Mouse (Mus musculus) MEL (cell line): ENCODE measurements around the gene Spag16. TPM values are rescaled to one million over a fixed set of nuclear protein-coding genes. Genes with fewer than 3 reads are reported as not detected.

Experiments used
- DNase-seq: peaks from one replicate; pipeline ENCODE4 v3.0.0; 2011; ENCODE audit warnings: low read depth, low spot score
- H3K27ac ChIP-seq: 2 replicates; pipeline ENCODE4 v1.5.1; 2012; ENCODE audit warnings: low read depth, mild to moderate bottlenecking, control low read depth, low read length, moderate library complexity; ENCODE audit not compliant: control insufficient read depth
- H3K27me3 ChIP-seq, 2 experiments: fragments of 150-350 bp in 1 of 2; sonication (generic) in 1 of 2; 2 replicates each; pipeline ENCODE4 v1.6.1; 2012; ENCODE audit warnings: low read length in 2 of 2, mild to moderate bottlenecking in 2 of 2, improper control_type of control experiment in 1 of 2, moderate library complexity in 1 of 2; ENCODE audit not compliant: insufficient read depth in 2 of 2, control insufficient read depth in 1 of 2
- H3K36me3 ChIP-seq, 2 experiments: 2 replicates each; pipeline ENCODE4 v1.6.1; 2012 to 2014; ENCODE audit warnings: low read length in 2 of 2, improper control_type of control experiment in 1 of 2, inconsistent platforms in 1 of 2, mild to moderate bottlenecking in 1 of 2; ENCODE audit not compliant: insufficient read depth in 2 of 2, control insufficient read depth in 1 of 2
- H3K4me1 ChIP-seq, 2 experiments: fragments of 150-350 bp in 1 of 2; sonication (generic) in 1 of 2; 2 replicates each; pipeline ENCODE4 v1.6.1; 2012; ENCODE audit warnings: low read length in 2 of 2, improper control_type of control experiment in 1 of 2, mild to moderate bottlenecking in 1 of 2; ENCODE audit not compliant: insufficient read depth in 2 of 2, control insufficient read depth in 1 of 2
- H3K4me3 ChIP-seq, 2 experiments: fragments of 150-350 bp in 1 of 2; sonication (generic) in 1 of 2; 2 replicates each; pipeline ENCODE4 v1.5.1; 2012; ENCODE audit warnings: low read depth in 2 of 2, low read length in 2 of 2, mild to moderate bottlenecking in 2 of 2, moderate library complexity in 2 of 2, control low read depth in 1 of 2, improper control_type of control experiment in 1 of 2; ENCODE audit not compliant: control insufficient read depth in 1 of 2, insufficient read depth in 1 of 2
- H3K79me2 ChIP-seq: 2 replicates; pipeline ENCODE4 v1.6.1; 2012; ENCODE audit warnings: mild to moderate bottlenecking, low read length, moderate library complexity; ENCODE audit not compliant: control insufficient read depth, poor library complexity, insufficient read depth
- H3K9ac ChIP-seq: 2 replicates; pipeline ENCODE4 v1.6.1; 2012; ENCODE audit warnings: low read depth, mild to moderate bottlenecking, control low read depth, low read length, moderate library complexity; ENCODE audit not compliant: control insufficient read depth, poor library complexity, severe bottlenecking
- H3K9me3 ChIP-seq: fragments of 150-350 bp; sonication (generic); replicated peaks from 2 replicates; pipeline ENCODE4 v1.6.1; 2012; ENCODE audit warnings: mild to moderate bottlenecking, low read length, improper control_type of control experiment, moderate library complexity; ENCODE audit not compliant: insufficient read depth
- CHD1 ChIP-seq: IDR thresholded peaks from 2 replicates; pipeline ENCODE4 v1.6.1; 2012; ENCODE audit warnings: low read depth, mild to moderate bottlenecking, inconsistent platforms, low read length, improper control_type of control experiment
- CHD2 ChIP-seq: IDR thresholded peaks from 2 replicates; pipeline ENCODE4 v1.6.1; 2011; ENCODE audit warnings: low read length, improper control_type of control experiment
- CTCF ChIP-seq, 3 experiments: IDR thresholded peaks in 2 of 3; conservative IDR thresholded peaks in 1 of 3; 2 replicates each; pipeline ENCODE4 v1.5.1; 2011 to 2012; ENCODE audit warnings: low read length in 3 of 3, low read depth in 2 of 3, mild to moderate bottlenecking in 2 of 3, improper control_type of control experiment in 1 of 3, inconsistent platforms in 1 of 3, mixed read lengths in 1 of 3, moderate library complexity in 1 of 3; ENCODE audit not compliant: control insufficient read depth in 1 of 3, insufficient read depth in 1 of 3, poor library complexity in 1 of 3, severe bottlenecking in 1 of 3
- ELF1 ChIP-seq: IDR thresholded peaks from 2 replicates; pipeline ENCODE4 v1.6.1; 2014; ENCODE audit warnings: low read depth, mild to moderate bottlenecking, inconsistent platforms, low read length, improper control_type of control experiment, moderate library complexity
- EP300 ChIP-seq, 2 experiments: IDR thresholded peaks; 2 replicates each; pipeline ENCODE4 v1.6.1; 2011; ENCODE audit warnings: improper control_type of control experiment in 2 of 2, low read length in 2 of 2, low read depth in 1 of 2, mild to moderate bottlenecking in 1 of 2
- ETS1 ChIP-seq: IDR thresholded peaks from 2 replicates; pipeline ENCODE4 v1.6.1; 2012; ENCODE audit warnings: low read depth, mild to moderate bottlenecking, inconsistent platforms, low read length, improper control_type of control experiment, moderate library complexity
- KAT2A ChIP-seq: conservative IDR thresholded peaks from 2 replicates; pipeline ENCODE4 v1.6.1; 2012; ENCODE audit warnings: low read depth, low read length, improper control_type of control experiment, inconsistent platforms
- MAX ChIP-seq: IDR thresholded peaks from 2 replicates; pipeline ENCODE4 v1.6.1; 2011; ENCODE audit warnings: low read length, improper control_type of control experiment
- MAZ ChIP-seq: IDR thresholded peaks from 2 replicates; pipeline ENCODE4 v1.6.1; 2012; ENCODE audit warnings: low read depth, mild to moderate bottlenecking, inconsistent platforms, low read length, improper control_type of control experiment
- MXI1 ChIP-seq: IDR thresholded peaks from 2 replicates; pipeline ENCODE4 v1.6.1; 2011; ENCODE audit warnings: mild to moderate bottlenecking, low read depth, low read length, improper control_type of control experiment
- MYB ChIP-seq: IDR thresholded peaks from 2 replicates; pipeline ENCODE4 v1.6.1; 2011; ENCODE audit warnings: mild to moderate bottlenecking, low read depth, low read length, improper control_type of control experiment
- MYC ChIP-seq: IDR thresholded peaks from 2 replicates; pipeline ENCODE4 v1.6.1; 2011; ENCODE audit warnings: low read depth, mild to moderate bottlenecking, low read length, improper control_type of control experiment, moderate library complexity
- POLR2A ChIP-seq, 2 experiments: IDR thresholded peaks; 2 replicates each; pipeline ENCODE4 v1.6.1; 2011 to 2012; ENCODE audit warnings: low read length in 2 of 2, mild to moderate bottlenecking in 2 of 2, control low read depth in 1 of 2, improper control_type of control experiment in 1 of 2, low read depth in 1 of 2, moderate library complexity in 1 of 2; ENCODE audit not compliant: control insufficient read depth in 1 of 2, insufficient read depth in 1 of 2, poor library complexity in 1 of 2
- POLR2AphosphoS2 ChIP-seq: IDR thresholded peaks from 2 replicates; pipeline ENCODE4 v1.6.1; 2011; ENCODE audit warnings: low read length, improper control_type of control experiment
- POLR2AphosphoS5 ChIP-seq: IDR thresholded peaks from 2 replicates; pipeline ENCODE4 v1.6.1; 2012; ENCODE audit warnings: low read depth, borderline replicate concordance, mild to moderate bottlenecking, inconsistent platforms, low read length, moderate library complexity, mixed read lengths
- RAD21 ChIP-seq: IDR thresholded peaks from 2 replicates; pipeline ENCODE4 v1.6.1; 2011; ENCODE audit warnings: mild to moderate bottlenecking, low read depth, low read length, improper control_type of control experiment
- SIN3A ChIP-seq: IDR thresholded peaks from 2 replicates; pipeline ENCODE4 v1.6.1; 2012; ENCODE audit warnings: low read length, improper control_type of control experiment, inconsistent platforms
- UBTF ChIP-seq: IDR thresholded peaks from 2 replicates; pipeline ENCODE4 v1.6.1; 2012; ENCODE audit warnings: low read depth, mild to moderate bottlenecking, inconsistent platforms, low read length, improper control_type of control experiment, moderate library complexity, borderline replicate concordance; ENCODE audit not compliant: insufficient read depth
- USF1 ChIP-seq: IDR thresholded peaks from 2 replicates; pipeline ENCODE4 v1.6.1; 2014; ENCODE audit warnings: low read depth, mild to moderate bottlenecking, inconsistent platforms, low read length, improper control_type of control experiment, moderate library complexity
- USF2 ChIP-seq, 2 experiments: IDR thresholded peaks; 2 replicates each; pipeline ENCODE4 v1.6.1; 2011 to 2012; ENCODE audit warnings: improper control_type of control experiment in 2 of 2, low read length in 2 of 2, borderline replicate concordance in 1 of 2, inconsistent platforms in 1 of 2, low read depth in 1 of 2, mild to moderate bottlenecking in 1 of 2; ENCODE audit not compliant: insufficient read depth in 1 of 2
- ZKSCAN1 ChIP-seq: IDR thresholded peaks from 2 replicates; pipeline ENCODE4 v1.6.1; 2012; ENCODE audit warnings: low read depth, mild to moderate bottlenecking, inconsistent platforms, low read length, improper control_type of control experiment, moderate library complexity
- ZMIZ1 ChIP-seq: IDR thresholded peaks from 2 replicates; pipeline ENCODE4 v1.6.1; 2012; ENCODE audit warnings: low read depth, mild to moderate bottlenecking, inconsistent platforms, low read length, improper control_type of control experiment, moderate library complexity
- ZNF384 ChIP-seq: IDR thresholded peaks from 2 replicates; pipeline ENCODE4 v1.6.1; 2012; ENCODE audit warnings: low read depth, mild to moderate bottlenecking, inconsistent platforms, low read length, improper control_type of control experiment
- polyA plus RNA-seq, 2 experiments: library from polyadenylated mRNA; stranded (reverse) in 1 of 2; unstranded in 1 of 2; fragments of >175 nt in 1 of 2; fragments of >200 nt in 1 of 2; gene quantifications; 2 replicates each; pipeline versions ENCODE4 v1.2.1 to v1.2.4; 2012; ENCODE audit warnings: low replicate concordance in 2 of 2, low read depth in 1 of 2; ENCODE audit not compliant: insufficient read length in 2 of 2, insufficient read depth in 1 of 2, missing spikeins in 1 of 2
- total RNA-seq: library from RNA; depleted of rRNA; stranded (reverse); fragments of 300-350 nt; gene quantifications from 2 replicates; pipeline ENCODE4 v1.2.3, GENCODE M21; 2012

The Spag16 gene
- total and polyA plus RNA-seq, 3 experiments: not detected

GRCm38 (mm10) chr1:70692529-70692928 is 865.8 kb downstream of the Spag16 start:
- no peak overlapping the region for H3K4me3 ChIP-seq
- H3K79me2 ChIP-seq: no peaks in the 10 kb centered on the region
- H3K4me1 ChIP-seq: no peaks in the 10 kb centered on the region
- no peaks in the 10 kb centered on the region for H3K27me3 ChIP-seq
- no peak overlapping the region for H3K27ac ChIP-seq
- no peaks in the 10 kb centered on the region for H3K36me3 ChIP-seq
- no peaks in the 10 kb centered on the region for H3K9me3 ChIP-seq
- H3K9ac ChIP-seq: no peak overlapping the region
- no peak for DNase-seq
- TF ChIP-seq POLR2AphosphoS2 (no peak), MXI1 (no peak), MAZ (no peak), SIN3A (no peak), CHD1 (no peak), POLR2AphosphoS5 (no peak), MAX (no peak), MYB (no peak)

DNA sequence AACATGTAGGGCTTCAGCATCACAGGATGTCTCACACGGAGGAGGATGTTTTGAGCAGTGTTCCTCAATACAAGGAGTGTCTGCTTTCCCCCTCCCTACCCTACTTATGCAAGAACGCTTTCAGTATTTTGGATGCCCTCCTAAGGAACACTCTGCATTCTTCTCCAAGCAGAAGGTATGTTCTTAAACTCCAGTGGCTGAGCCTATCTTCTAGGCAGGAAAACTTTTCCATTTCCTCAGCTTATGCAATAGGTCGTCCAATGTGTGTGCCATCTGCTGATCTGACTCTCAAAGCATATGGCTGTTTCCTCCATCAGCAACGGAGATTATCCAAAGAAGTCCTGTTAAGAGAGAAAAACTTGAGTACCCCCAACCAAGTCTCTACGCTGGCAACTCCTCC is 873.5 kb downstream of the Spag16 start:
- DNase-seq: no peak
- no peak overlapping the region for H3K27ac ChIP-seq
- H3K9me3 ChIP-seq: no peaks in the 10 kb centered on the region
- no peaks in the 10 kb centered on the region for H3K27me3 ChIP-seq
- no peak for TF ChIP-seq USF1
- TF ChIP-seq ELF1: no peak
- TF ChIP-seq MYB: no peak
- no peak for TF ChIP-seq MYC
- TF ChIP-seq ETS1: no peak
- TF ChIP-seq CTCF (IDR thresholded peaks at IDR 0.05 in 2 of 3, conservative IDR thresholded peaks at IDR 0.05 in 1 of 3; ENCODE audit: control insufficient read depth in 1 of 3, insufficient read depth in 1 of 3, low read depth in 2 of 3, low read length in 3 of 3, poor library complexity in 1 of 3, severe bottlenecking in 1 of 3): no peak
- no peak for TF ChIP-seq RAD21
- no peak for TF ChIP-seq UBTF
- TF ChIP-seq CHD2: no peak
- no peak for TF ChIP-seq ZNF384
- TF ChIP-seq SIN3A: no peak
- no peak for TF ChIP-seq USF2 (IDR thresholded peaks at IDR 0.05; ENCODE audit: borderline replicate concordance in 1 of 2, insufficient read depth in 1 of 2, low read depth in 1 of 2, low read length in 2 of 2)
- TF ChIP-seq ZMIZ1: no peak
- TF ChIP-seq EP300 (IDR thresholded peaks at IDR 0.05; ENCODE audit: low read depth in 1 of 2, low read length in 2 of 2): no peak
- TF ChIP-seq POLR2AphosphoS2: no peak
- no peak for TF ChIP-seq POLR2A (IDR thresholded peaks at IDR 0.05; ENCODE audit: control insufficient read depth in 1 of 2, insufficient read depth in 1 of 2, low read depth in 1 of 2, low read length in 2 of 2, poor library complexity in 1 of 2)
- no peak for TF ChIP-seq ZKSCAN1
- no peak for TF ChIP-seq KAT2A
- no peaks in the 10 kb centered on the region for H3K4me1 ChIP-seq
- H3K9ac ChIP-seq: no peak overlapping the region
- H3K79me2 ChIP-seq: no peaks in the 10 kb centered on the region
- H3K4me3 ChIP-seq: no peak overlapping the region
- no peaks in the 10 kb centered on the region for H3K36me3 ChIP-seq
